Mouse (Mus musculus) midbrain, embryonic 10.5 days (tissue): ENCODE results near the gene Hnrnpab. TPM values are rescaled to one million over a fixed set of nuclear protein-coding genes. Genes with fewer than 3 reads are reported as not detected.

ENCODE experiments used
- DNase-seq: peaks from one replicate; pipeline ENCODE4 v3.0.0-alpha.2; 2017; ENCODE audit warnings: low spot score
- H3K27ac ChIP-seq: fragments of 300-500 bp; sonication (generic); replicated peaks from 2 replicates; pipeline ENCODE4 v1.5.1; 2016; ENCODE audit warnings: mild to moderate bottlenecking
- H3K27me3 ChIP-seq: fragments of 300-500 bp; sonication (generic); 2 replicates; pipeline ENCODE4 v1.6.1; 2016; ENCODE audit warnings: low read depth, mild to moderate bottlenecking; ENCODE audit not compliant: poor library complexity, severe bottlenecking
- H3K36me3 ChIP-seq: fragments of 300-500 bp; sonication (generic); 2 replicates; pipeline ENCODE4 v1.6.1; 2016; ENCODE audit warnings: mild to moderate bottlenecking, moderate library complexity
- H3K4me1 ChIP-seq: fragments of 300-500 bp; sonication (generic); 2 replicates; pipeline ENCODE4 v1.6.1; 2016
- H3K4me3 ChIP-seq: fragments of 300-500 bp; sonication (generic); 2 replicates; pipeline ENCODE4 v1.5.1; 2016; ENCODE audit warnings: mild to moderate bottlenecking, moderate library complexity
- H3K9me3 ChIP-seq: fragments of 300-500 bp; sonication (generic); replicated peaks from 2 replicates; pipeline ENCODE4 v1.6.1; 2016; ENCODE audit warnings: mild to moderate bottlenecking
- WGBS: fragments of 180-500 bp; shearing (Covaris S2); methylation state at CpG from one replicate; pipeline ENCODE4 v1.1.7; 2016; 5-methylcytosine and 5-hydroxymethylcytosine counted together
- polyA plus RNA-seq: library from polyadenylated mRNA; unstranded; fragments of >200 nt; fragmentation: Nextera tagmentation; extraction: Ambion mirVana; gene quantifications from 2 replicates; pipeline ENCODE4 v1.2.1, GENCODE M21; 2016

Hnrnpab gene
- polyA plus RNA-seq, 1 experiment from 2014 or later, result 631 TPM

DNA sequence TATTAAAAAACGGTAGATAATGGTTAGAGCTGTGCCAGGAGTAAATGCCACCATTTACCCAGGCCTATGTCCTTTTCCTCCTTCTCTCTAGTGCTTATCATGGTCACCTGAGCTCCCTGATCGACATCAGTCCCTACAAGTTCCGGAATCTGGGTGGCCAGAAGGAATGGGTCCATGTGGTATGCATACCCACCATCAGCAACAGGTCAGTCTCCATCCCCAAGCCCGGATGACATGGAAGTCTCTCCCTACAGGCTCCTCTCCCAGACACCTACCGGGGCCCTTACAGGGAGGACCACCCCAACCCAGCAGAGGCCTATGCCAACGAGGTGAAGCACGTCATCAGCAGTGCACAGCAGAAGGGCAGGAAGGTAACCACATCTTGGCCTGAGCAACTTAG, 14.7 kb downstream of the Hnrnpab start:
- H3K36me3 ChIP-seq, result peaks cover 100% of the 10 kb centered on the region
- WGBS, result 94% methylated on average over 7 of the region's 7 CpGs
- H3K4me1 ChIP-seq, result no peaks in the 10 kb centered on the region
- no peak for DNase-seq
- no peak overlapping the region for H3K4me3 ChIP-seq
- H3K27me3 ChIP-seq, result no peaks in the 10 kb centered on the region
- H3K9me3 ChIP-seq, result no peaks in the 10 kb centered on the region
- H3K27ac ChIP-seq, result no peak overlapping the region

GRCm38 (mm10) chr11:51591168-51591567, 15.5 kb downstream of the Hnrnpab start:
- H3K9me3 ChIP-seq, result no peaks in the 10 kb centered on the region
- no peak for DNase-seq
- peaks cover 100% of the 10 kb centered on the region for H3K36me3 ChIP-seq
- H3K27ac ChIP-seq, result no peak overlapping the region
- H3K4me3 ChIP-seq, result no peak overlapping the region
- peaks cover 3% of the 10 kb centered on the region; the same call in 1 of the 2 replicates for H3K4me1 ChIP-seq
- no peaks in the 10 kb centered on the region for H3K27me3 ChIP-seq
- WGBS, result 86% methylated on average over 7 of the region's 7 CpGs

DNA sequence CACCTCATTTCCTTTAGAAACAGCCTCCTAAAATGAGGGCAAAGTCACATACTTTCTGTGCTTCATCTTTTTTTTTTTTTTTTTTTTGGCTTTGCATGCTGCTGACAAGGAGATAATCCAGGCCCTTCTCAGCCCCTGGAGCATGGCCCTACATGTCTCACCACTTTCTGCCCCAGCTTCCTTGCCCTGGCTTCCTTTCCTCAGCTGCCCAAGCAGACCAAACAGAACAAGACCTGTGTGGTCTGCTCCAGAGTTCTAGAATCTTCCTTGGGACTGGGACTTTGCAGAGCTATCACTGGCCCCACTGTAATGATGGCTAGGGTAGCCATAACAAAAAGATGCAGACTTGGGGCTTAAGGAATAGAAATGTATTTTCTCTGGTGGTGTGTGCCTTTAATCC, 16.6 kb downstream of the Hnrnpab start:
- no peak overlapping the region for H3K27ac ChIP-seq
- H3K9me3 ChIP-seq, result no peaks in the 10 kb centered on the region
- peaks cover 14% of the 10 kb centered on the region for H3K4me1 ChIP-seq
- H3K4me3 ChIP-seq, result no peak overlapping the region
- peaks cover 95% of the 10 kb centered on the region for H3K36me3 ChIP-seq
- no peaks in the 10 kb centered on the region for H3K27me3 ChIP-seq
- DNase-seq, result no peak

DNA sequence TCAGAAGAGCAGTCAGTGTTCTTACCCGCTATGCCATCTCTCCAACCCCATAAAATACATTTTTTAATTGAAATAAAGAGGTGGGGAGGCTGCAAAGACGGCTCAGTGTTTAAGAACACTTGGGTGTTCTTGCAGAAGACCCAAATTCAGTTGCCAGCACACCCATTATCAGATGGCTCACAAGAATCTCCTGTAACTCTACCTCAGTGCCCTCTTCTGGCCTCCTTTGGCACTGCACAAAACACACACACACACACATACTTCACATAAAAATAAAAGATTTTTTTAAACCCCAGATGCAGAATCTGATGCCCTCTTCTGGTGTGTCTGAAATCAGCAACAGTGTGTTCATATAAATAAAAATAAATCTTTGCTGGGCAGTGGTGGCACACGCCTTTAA, 17.8 kb downstream of the Hnrnpab start:
- Histone ChIP-seq H3K27ac (no peak overlapping the region), H3K36me3 (peaks cover 84% of the 10 kb centered on the region), H3K4me3 (no peak overlapping the region), H3K4me1 (peaks cover 22% of the 10 kb centered on the region), H3K27me3 (no peaks in the 10 kb centered on the region), H3K9me3 (no peaks in the 10 kb centered on the region)
- no peak for DNase-seq
- 97% methylated on average over 3 of the region's 3 CpGs for WGBS

GRCm38 (mm10) chr11:51587059-51587458, 19.6 kb downstream of the Hnrnpab start:
- Histone ChIP-seq H3K4me3 (no peak overlapping the region), H3K36me3 (peaks cover 66% of the 10 kb centered on the region), H3K4me1 (peaks cover 34% of the 10 kb centered on the region), H3K9me3 (no peaks in the 10 kb centered on the region), H3K27me3 (no peaks in the 10 kb centered on the region), H3K27ac (no peak overlapping the region)
- 90% methylated on average over 1 of the region's 1 CpGs for WGBS
- no peak for DNase-seq

GRCm38 (mm10) chr11:51586411-51586810, 20.2 kb downstream of the Hnrnpab start:
- H3K4me3 ChIP-seq, result no peak overlapping the region
- no peaks in the 10 kb centered on the region for H3K9me3 ChIP-seq
- DNase-seq, result no peak
- WGBS, result 96% methylated on average over 13 of the region's 13 CpGs
- peaks cover 34% of the 10 kb centered on the region for H3K4me1 ChIP-seq
- H3K36me3 ChIP-seq, result peaks cover 59% of the 10 kb centered on the region
- H3K27me3 ChIP-seq, result no peaks in the 10 kb centered on the region
- no peak overlapping the region for H3K27ac ChIP-seq

DNA sequence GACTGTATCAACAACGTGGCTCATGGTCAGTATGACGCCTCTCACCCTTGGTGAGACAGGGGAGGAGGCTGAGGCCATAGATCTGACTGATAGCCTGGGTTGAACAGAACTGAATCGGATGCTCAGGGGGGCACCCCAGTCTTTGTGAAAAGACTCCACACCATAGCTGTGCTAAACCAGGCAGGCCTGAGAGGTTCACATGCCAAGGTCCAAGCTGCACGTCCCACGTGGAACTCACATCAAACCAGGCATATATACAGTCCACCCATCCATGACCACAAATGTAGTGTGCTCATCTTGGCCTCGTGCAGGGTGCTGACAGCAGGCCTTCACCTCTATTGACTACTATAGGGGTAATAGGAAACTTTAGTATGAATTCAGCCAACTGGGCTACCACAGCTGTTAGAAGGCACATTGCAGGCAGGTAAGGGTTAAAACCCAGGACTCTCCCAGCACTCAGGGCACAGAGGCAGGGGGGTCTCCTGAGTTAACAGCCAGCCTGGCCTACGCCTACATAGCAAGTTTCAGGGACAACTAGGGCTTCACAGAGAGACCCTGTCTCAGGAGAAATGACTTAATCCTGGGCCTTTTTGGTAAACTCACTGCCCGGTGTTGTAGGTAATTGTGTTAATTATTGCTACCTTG, 20.9 kb downstream of the Hnrnpab start:
- peak overlapping the region; percentile 76 for H3K4me3 ChIP-seq
- peak overlapping the region; percentile 94 for H3K27ac ChIP-seq
- H3K27me3 ChIP-seq, result no peaks in the 10 kb centered on the region
- no peaks in the 10 kb centered on the region for H3K9me3 ChIP-seq
- H3K36me3 ChIP-seq, result peaks cover 53% of the 10 kb centered on the region
- WGBS, result 79% methylated on average over 8 of the region's 8 CpGs
- DNase-seq, result no peak
- peaks cover 34% of the 10 kb centered on the region for H3K4me1 ChIP-seq

DNA sequence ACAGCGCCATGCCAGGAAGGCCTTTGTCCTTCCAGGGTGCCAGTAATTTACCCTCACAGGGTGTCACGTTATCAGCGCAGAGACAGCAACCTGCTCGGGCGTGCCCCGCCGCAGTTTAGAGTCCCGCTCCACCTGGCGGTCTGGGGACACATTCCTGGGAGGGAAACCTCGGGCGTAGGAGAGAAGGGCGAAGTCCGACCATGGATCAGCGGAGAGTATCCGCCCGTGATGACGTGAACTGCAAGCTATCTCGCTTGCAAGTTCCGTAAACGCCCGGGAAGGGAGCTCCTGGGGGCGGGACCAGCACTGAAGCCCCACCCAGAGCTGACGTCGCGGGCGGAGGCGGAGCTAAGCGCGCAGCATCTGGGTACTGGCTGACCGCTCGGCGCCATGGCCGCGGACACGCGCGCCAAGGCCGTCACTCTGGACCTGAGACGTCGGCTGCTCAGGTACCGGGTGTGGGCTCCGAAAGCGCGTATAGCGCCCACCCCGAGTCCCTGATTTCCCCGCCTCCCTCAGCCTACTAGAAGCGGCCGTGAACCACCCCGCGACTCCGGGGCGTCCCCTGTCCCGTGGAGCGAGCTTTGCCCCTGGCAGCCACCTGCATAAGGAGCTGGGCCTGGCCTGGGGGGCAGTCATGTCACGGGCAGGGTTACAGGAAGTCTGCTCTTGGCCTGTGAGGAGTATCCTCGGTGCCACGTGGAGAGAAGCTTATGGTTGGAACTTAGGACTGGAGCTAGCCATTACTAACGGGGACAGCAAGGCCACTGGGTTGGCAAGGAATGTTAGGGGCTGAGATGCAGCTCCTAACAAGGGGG, 22.0 kb downstream of the Hnrnpab start, which contains the start of gene Phykpl:
Gene Phykpl, plus strand, starts transcription at position 327 of the 818 bp plus-strand sequence.
- no peaks in the 10 kb centered on the region for H3K27me3 ChIP-seq
- peak within 1 kb of the TSS; percentile 94 for H3K27ac ChIP-seq
- under 1% methylated on average over 59 of the region's 59 CpGs for WGBS
- peaks cover 34% of the 10 kb centered on the region for H3K4me1 ChIP-seq
- DNase-seq, result peak; percentile 98
- H3K4me3 ChIP-seq, result peak within 1 kb of the TSS; percentile 76
- no peaks in the 10 kb centered on the region for H3K9me3 ChIP-seq
- peaks cover 42% of the 10 kb centered on the region for H3K36me3 ChIP-seq

- Histone ChIP-seq H3K4me1 (peaks cover 34% of the 10 kb centered on the region), H3K4me3 (peak overlapping the region; percentile 76), H3K27me3 (no peaks in the 10 kb centered on the region), H3K27ac (peak overlapping the region; percentile 94), H3K36me3 (peaks cover 36% of the 10 kb centered on the region), H3K9me3 (no peaks in the 10 kb centered on the region)
- WGBS, result 19% methylated on average over 9 of the region's 9 CpGs
- DNase-seq, result no peak
Observed at GRCm38 (mm10) chr11:51584057-51584430, 22.6 kb downstream of the Hnrnpab start.

GRCm38 (mm10) chr11:51582713-51583112, 23.9 kb downstream of the Hnrnpab start:
- Histone ChIP-seq H3K4me3 (peak overlapping the region; percentile 12; the same call in 1 of the 2 replicates), H3K27ac (no peak overlapping the region), H3K36me3 (peaks cover 22% of the 10 kb centered on the region), H3K27me3 (no peaks in the 10 kb centered on the region), H3K4me1 (peaks cover 34% of the 10 kb centered on the region), H3K9me3 (no peaks in the 10 kb centered on the region)
- 22% methylated on average over 8 of the region's 8 CpGs for WGBS
- peak; percentile 78 for DNase-seq

DNA sequence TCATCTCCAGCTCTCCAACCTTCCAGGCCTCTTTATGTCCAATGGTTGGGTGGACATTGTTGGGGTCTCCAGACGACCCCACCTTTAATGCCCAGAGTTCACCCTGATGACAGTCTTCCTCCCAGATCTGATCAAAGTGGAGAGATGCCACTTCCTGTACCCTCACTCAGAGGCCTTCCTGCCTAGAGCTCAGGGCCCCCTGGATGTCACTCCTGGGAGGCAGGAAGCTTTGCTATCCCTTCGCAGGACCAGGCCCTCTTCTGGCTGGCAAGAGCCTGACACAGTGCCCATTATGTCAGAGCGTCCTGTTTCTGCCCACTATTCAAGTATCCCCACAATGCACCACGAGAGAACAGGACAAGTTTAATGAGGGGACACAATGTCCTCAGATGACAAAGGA, 27.6 kb downstream of the Hnrnpab start:
- H3K9me3 ChIP-seq, result no peaks in the 10 kb centered on the region
- no peaks in the 10 kb centered on the region for H3K27me3 ChIP-seq
- H3K4me3 ChIP-seq, result no peak overlapping the region
- peaks cover 19% of the 10 kb centered on the region for H3K4me1 ChIP-seq
- no peaks in the 10 kb centered on the region for H3K36me3 ChIP-seq
- WGBS, result 67% methylated on average over 4 of the region's 4 CpGs
- DNase-seq, result no peak
- H3K27ac ChIP-seq, result no peak overlapping the region

DNA sequence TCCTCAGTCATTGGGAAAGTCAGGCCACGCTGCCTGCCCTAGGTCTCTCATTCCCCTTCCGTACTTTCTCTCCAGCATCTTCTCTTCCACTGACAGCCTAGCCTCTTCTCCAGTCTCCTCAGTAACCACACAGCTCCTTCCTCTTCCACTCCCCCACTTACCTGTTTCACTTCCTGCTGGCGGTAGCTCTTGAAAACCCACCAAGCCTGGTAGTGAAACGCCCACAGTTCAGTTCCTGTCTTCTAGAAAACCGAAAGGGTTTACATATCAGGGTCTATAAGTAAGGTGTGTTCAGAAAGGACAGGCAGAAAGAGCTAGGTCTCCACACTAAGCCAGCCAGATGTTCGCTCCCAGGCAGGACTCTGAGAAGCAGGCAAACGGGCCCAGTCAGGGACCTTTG, 29.1 kb downstream of the Hnrnpab start:
- DNase-seq, result no peak
- H3K36me3 ChIP-seq, result no peaks in the 10 kb centered on the region
- H3K27me3 ChIP-seq, result no peaks in the 10 kb centered on the region
- 0 out of 2 replicates have a peak, but pooled peaks cover 7% of the 10 kb centered on the region for H3K4me1 ChIP-seq
- no peak overlapping the region for H3K27ac ChIP-seq
- H3K4me3 ChIP-seq, result no peak overlapping the region
- WGBS, result 85% methylated on average over 7 of the region's 7 CpGs
- H3K9me3 ChIP-seq, result no peaks in the 10 kb centered on the region

- peak overlapping the region; percentile 33; the same call in 1 of the 2 replicates for H3K27ac ChIP-seq
- no peaks in the 10 kb centered on the region for H3K36me3 ChIP-seq
- 0 out of 2 replicates have a peak, but pooled peaks cover 10% of the 10 kb centered on the region for H3K4me1 ChIP-seq
- H3K4me3 ChIP-seq, result no peak overlapping the region
- no peak for DNase-seq
- no peaks in the 10 kb centered on the region for H3K9me3 ChIP-seq
- no peaks in the 10 kb centered on the region for H3K27me3 ChIP-seq
- 89% methylated on average over 4 of the region's 4 CpGs for WGBS
Observed at GRCm38 (mm10) chr11:51576454-51576853, 30.2 kb downstream of the Hnrnpab start.
